Mouse (Mus musculus): ENCODE results near the gene Gm2030.
"Not testable (repeated sequence)": the region's sequence is repeated elsewhere in the genome, so short reads cannot be mapped to it uniquely, and the experiment has no call there.

Gene Gm2030

GRCm38 (mm10) chrX:26309944-26310343 is at the start of gene Gm2030:
Gene Gm2030 (minus strand): TSS chrX:26310044.
- not testable (repeated sequence) for DNase-seq (ENCODE audit: low spot score in 2 of 2)

Data from urinary bladder, postnatal 4 days (tissue).